Mouse (Mus musculus): ENCODE data around the gene Sim2. TPM values are rescaled to one million over a fixed set of nuclear protein-coding genes. Genes with fewer than 3 reads are reported as not detected.

Sim2 gene
- polyA plus RNA-seq, 1 experiment from 2014 or later, result not detected

DNA sequence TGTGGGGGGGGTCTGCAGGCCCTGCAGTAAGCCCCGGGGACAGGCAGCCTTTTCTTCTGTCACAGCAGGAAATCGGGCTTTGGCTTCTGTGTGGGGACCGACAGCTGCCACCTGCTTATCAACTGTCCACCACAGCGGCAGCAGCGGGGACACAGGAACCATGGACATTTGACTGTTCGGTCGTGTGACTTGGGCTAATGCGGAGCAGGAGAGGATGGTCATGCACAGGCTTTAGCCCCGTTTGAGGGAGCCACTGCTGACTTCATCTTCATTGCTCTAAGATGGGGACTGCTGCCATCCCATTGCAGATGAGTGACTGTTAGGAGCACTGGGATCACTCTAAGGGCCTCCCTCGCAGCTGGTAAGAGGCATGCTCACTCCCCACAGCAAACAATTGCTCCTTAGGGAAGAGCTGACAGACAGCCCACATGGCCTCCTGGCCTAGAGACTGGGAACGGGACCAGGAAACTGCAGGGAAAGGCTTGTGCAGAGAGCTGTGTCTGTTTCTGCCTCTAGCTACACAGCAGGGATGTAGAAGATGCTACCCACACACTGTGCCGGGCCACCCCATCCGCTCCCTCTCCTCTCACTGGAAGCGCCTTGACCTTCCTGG is 70.4 kb downstream of the Sim2 start:
- H3K27me3 ChIP-seq (replicated peaks; ENCODE audit: control insufficient read depth, insufficient read depth, low read length), result no peaks in the 10 kb centered on the region
- H3K4me3 ChIP-seq (ENCODE audit: low read depth, low read length), result no peak overlapping the region
- no peak for ATAC-seq
- H3K9me3 ChIP-seq (ENCODE audit: control insufficient read depth), result no peaks in the 10 kb centered on the region
- no peak for TF ChIP-seq CTCF (IDR thresholded peaks at IDR 0.05; ENCODE audit: low read depth)
- no peaks in the 10 kb centered on the region for H3K4me1 ChIP-seq (replicated peaks; ENCODE audit: control insufficient read depth, insufficient read depth, low read length)
- H3K9ac ChIP-seq (ENCODE audit: low read depth, low read length), result no peak overlapping the region
- H3K27ac ChIP-seq (ENCODE audit: low read depth, low read length), result no peak overlapping the region
- no peaks in the 10 kb centered on the region for H3K36me3 ChIP-seq (ENCODE audit: control insufficient read depth, insufficient read depth)
- H3K4me2 ChIP-seq (replicated peaks; ENCODE audit: low read depth), result no peak overlapping the region
- 59% methylated on average over 14 of the region's 14 CpGs for WGBS

DNA sequence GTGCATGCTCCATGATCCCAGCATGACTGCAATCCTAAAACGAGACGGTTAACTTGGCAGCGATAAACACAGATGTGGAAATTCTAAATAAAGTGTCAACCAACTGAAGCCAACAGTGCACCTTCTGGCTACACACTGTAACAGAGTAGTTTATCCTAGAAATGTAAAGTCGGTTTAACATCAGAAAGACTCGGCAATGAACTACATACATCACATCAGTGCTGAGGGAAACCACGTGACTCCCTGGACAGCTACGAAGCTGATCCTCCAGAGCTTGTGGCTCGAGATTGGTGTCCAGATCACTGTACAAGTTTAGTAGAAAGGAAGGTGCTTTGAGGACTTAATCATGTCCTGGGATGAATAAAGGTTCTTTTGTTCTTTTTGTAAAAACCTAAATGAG is 73.1 kb downstream of the Sim2 start:
- Histone ChIP-seq H3K9ac (ENCODE audit: low read depth, low read length) (no peak overlapping the region), H3K27me3 (replicated peaks; ENCODE audit: control insufficient read depth, insufficient read depth, low read length) (no peaks in the 10 kb centered on the region), H3K4me1 (replicated peaks; ENCODE audit: control insufficient read depth, insufficient read depth, low read length) (no peaks in the 10 kb centered on the region), H3K4me3 (ENCODE audit: low read depth, low read length) (no peak overlapping the region), H3K36me3 (ENCODE audit: control insufficient read depth, insufficient read depth) (no peaks in the 10 kb centered on the region), H3K27ac (ENCODE audit: low read depth, low read length) (no peak overlapping the region), H3K4me2 (replicated peaks; ENCODE audit: low read depth) (no peak overlapping the region), H3K9me3 (ENCODE audit: control insufficient read depth) (no peaks in the 10 kb centered on the region)
- no peak for ATAC-seq
- 67% methylated on average over 8 of the region's 8 CpGs for WGBS
- no peak for TF ChIP-seq CTCF (IDR thresholded peaks at IDR 0.05; ENCODE audit: low read depth)

DNA sequence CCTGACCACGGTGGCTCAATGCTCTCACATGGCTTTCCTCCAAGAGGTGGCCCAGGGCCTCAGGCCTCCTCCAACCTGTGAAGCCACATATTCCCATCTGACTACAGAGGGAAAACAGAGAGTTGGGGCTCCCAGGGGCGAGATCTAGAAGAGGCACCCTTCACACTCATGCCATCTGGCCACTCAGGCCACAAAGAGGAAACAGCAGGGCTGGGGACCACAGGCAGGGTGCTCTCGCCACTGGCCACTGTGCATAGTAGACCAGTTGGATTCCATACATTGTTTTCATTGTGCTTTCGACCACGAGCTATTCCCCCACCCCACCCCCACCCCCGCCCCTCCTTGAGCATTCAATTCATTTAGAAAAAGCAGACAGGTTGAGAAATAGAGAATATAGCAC is 77.3 kb downstream of the Sim2 start:
- WGBS, result 56% methylated on average over 6 of the region's 6 CpGs
- Histone ChIP-seq H3K9ac (ENCODE audit: low read depth, low read length) (no peak overlapping the region), H3K4me1 (replicated peaks; ENCODE audit: control insufficient read depth, insufficient read depth, low read length) (no peaks in the 10 kb centered on the region), H3K36me3 (ENCODE audit: control insufficient read depth, insufficient read depth) (no peaks in the 10 kb centered on the region), H3K27ac (ENCODE audit: low read depth, low read length) (no peak overlapping the region), H3K4me3 (ENCODE audit: low read depth, low read length) (no peak overlapping the region), H3K9me3 (ENCODE audit: control insufficient read depth) (no peaks in the 10 kb centered on the region), H3K4me2 (replicated peaks; ENCODE audit: low read depth) (no peak overlapping the region), H3K27me3 (replicated peaks; ENCODE audit: control insufficient read depth, insufficient read depth, low read length) (no peaks in the 10 kb centered on the region)
- no peak for ATAC-seq
- no peak for TF ChIP-seq CTCF (IDR thresholded peaks at IDR 0.05; ENCODE audit: low read depth)

DNA sequence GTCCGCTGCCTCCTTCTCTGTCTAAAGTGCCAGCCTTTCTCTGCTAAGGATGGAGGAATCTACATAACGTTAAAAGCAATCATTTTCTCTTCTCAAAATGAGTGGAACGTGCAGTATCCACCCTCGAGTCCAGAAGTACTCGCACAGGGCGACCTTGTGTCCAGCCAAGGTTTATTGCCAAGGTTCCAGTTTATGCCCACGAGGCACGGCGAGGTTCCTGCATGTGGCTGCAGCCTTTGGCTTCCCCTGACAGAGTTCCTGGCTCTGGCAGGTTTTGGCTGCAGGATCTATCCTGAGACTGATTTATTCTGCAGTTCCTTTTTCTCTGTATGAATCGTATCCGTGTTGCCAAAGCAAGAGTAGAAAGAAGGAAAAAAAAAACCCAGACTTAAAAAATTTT is 78.3 kb downstream of the Sim2 start:
- 85% methylated on average over 11 of the region's 11 CpGs for WGBS

GRCm38 (mm10) chr16:94164236-94164635 is 79.5 kb downstream of the Sim2 start:
- Histone ChIP-seq H3K27ac (ENCODE audit: low read depth, low read length) (no peak overlapping the region), H3K9ac (ENCODE audit: low read depth, low read length) (no peak overlapping the region), H3K4me1 (replicated peaks; ENCODE audit: control insufficient read depth, insufficient read depth, low read length) (no peaks in the 10 kb centered on the region), H3K36me3 (ENCODE audit: control insufficient read depth, insufficient read depth) (no peaks in the 10 kb centered on the region), H3K4me2 (replicated peaks; ENCODE audit: low read depth) (no peak overlapping the region), H3K4me3 (ENCODE audit: low read depth, low read length) (no peak overlapping the region), H3K27me3 (replicated peaks; ENCODE audit: control insufficient read depth, insufficient read depth, low read length) (no peaks in the 10 kb centered on the region), H3K9me3 (ENCODE audit: control insufficient read depth) (no peaks in the 10 kb centered on the region)
- no peak for ATAC-seq
- 36% methylated on average over 7 of the region's 7 CpGs for WGBS
- TF ChIP-seq CTCF (IDR thresholded peaks at IDR 0.05; ENCODE audit: low read depth), result no peak

More for the DNA sequence above, 78.3 kb downstream of the Sim2 start:
- H3K4me2 ChIP-seq (replicated peaks; ENCODE audit: low read depth), result no peak overlapping the region
- H3K27ac ChIP-seq (ENCODE audit: low read depth, low read length), result no peak overlapping the region
- no peaks in the 10 kb centered on the region for H3K9me3 ChIP-seq (ENCODE audit: control insufficient read depth)
- H3K4me3 ChIP-seq (ENCODE audit: low read depth, low read length), result no peak overlapping the region
- no peaks in the 10 kb centered on the region for H3K27me3 ChIP-seq (replicated peaks; ENCODE audit: control insufficient read depth, insufficient read depth, low read length)
- ATAC-seq, result no peak
- no peak overlapping the region for H3K9ac ChIP-seq (ENCODE audit: low read depth, low read length)
- no peaks in the 10 kb centered on the region for H3K36me3 ChIP-seq (ENCODE audit: control insufficient read depth, insufficient read depth)
- no peaks in the 10 kb centered on the region for H3K4me1 ChIP-seq (replicated peaks; ENCODE audit: control insufficient read depth, insufficient read depth, low read length)
- no peak for TF ChIP-seq CTCF (IDR thresholded peaks at IDR 0.05; ENCODE audit: low read depth)

DNA sequence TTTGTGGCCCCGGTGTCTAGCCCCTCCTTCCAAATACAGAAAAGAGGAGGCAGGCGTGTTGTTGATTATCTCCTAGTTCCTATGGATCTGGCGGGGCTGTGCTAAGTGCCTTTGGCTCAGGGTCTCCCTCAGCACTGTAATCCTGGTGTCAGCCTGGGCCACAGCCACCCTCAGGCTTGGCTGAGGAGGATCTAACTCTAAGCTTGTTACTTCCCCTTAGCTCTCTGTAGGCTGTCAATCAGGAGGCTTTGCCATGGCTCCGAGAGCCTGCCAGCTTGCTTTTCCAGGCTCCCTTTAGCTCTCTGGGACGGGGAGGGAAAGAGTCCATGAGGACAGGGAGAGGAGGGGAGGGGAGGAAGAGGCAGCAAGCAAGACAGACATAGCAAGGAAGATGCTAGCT is 80.2 kb downstream of the Sim2 start:
- Histone ChIP-seq H3K4me2 (replicated peaks; ENCODE audit: low read depth) (no peak overlapping the region), H3K4me3 (ENCODE audit: low read depth, low read length) (no peak overlapping the region), H3K27me3 (replicated peaks; ENCODE audit: control insufficient read depth, insufficient read depth, low read length) (no peaks in the 10 kb centered on the region), H3K9ac (ENCODE audit: low read depth, low read length) (no peak overlapping the region), H3K9me3 (ENCODE audit: control insufficient read depth) (no peaks in the 10 kb centered on the region), H3K36me3 (ENCODE audit: control insufficient read depth, insufficient read depth) (no peaks in the 10 kb centered on the region), H3K4me1 (replicated peaks; ENCODE audit: control insufficient read depth, insufficient read depth, low read length) (no peaks in the 10 kb centered on the region), H3K27ac (ENCODE audit: low read depth, low read length) (no peak overlapping the region)
- 41% methylated on average over 5 of the region's 5 CpGs for WGBS
- no peak for TF ChIP-seq CTCF (IDR thresholded peaks at IDR 0.05; ENCODE audit: low read depth)
- ATAC-seq, result no peak
